Mouse (Mus musculus): ENCODE measurements around the gene Large1. TPM values are rescaled to one million over a fixed set of nuclear protein-coding genes. Genes with fewer than 3 reads are reported as not detected.
A peak's percentile ranks its signal among the peaks of the same experiment; 100 is the strongest.

Large1 gene
- total and polyA plus RNA-seq, 3 experiments = not detected

GRCm38 (mm10) chr8:72835863-72836262, 517.5 kb downstream of the Large1 start:
- in situ Hi-C loops (cut with MboI; ENCODE audit: low pct_ligation_motif_present, low pct_unique_long_range_greater_than_20kb, low sequenced_read_pairs) = no loop called here
- no peaks in the 10 kb centered on the region; a peak in 1 of 4 replicates for H3K4me1 ChIP-seq (ENCODE audit: control insufficient read depth in 1 of 2, insufficient read depth in 2 of 2)
- 0 out of 2 replicates have a peak overlapping the region, but pooled peaks have one; percentile 21 for H3K4me2 ChIP-seq (ENCODE audit: insufficient read depth, low read depth, poor library complexity, severe bottlenecking)
- no peak for TF ChIP-seq ZKSCAN1 (IDR thresholded peaks at IDR 0.05; ENCODE audit: borderline replicate concordance, low read depth, low read length)
- no peak for TF ChIP-seq MXI1 (IDR thresholded peaks at IDR 0.05; ENCODE audit: low read depth, low read length)
- TF ChIP-seq JUN (IDR thresholded peaks at IDR 0.05; ENCODE audit: insufficient read depth, low read depth, low read length) = no peak
- no peak for TF ChIP-seq ZMIZ1 (IDR thresholded peaks at IDR 0.05; ENCODE audit: low read depth, low read length)
- no peak for TF ChIP-seq NELFE (IDR thresholded peaks at IDR 0.05; ENCODE audit: low read depth, low read length)
- TF ChIP-seq MAX (IDR thresholded peaks at IDR 0.05; ENCODE audit: low read length) = no peak
- TF ChIP-seq RAD21 (IDR thresholded peaks at IDR 0.05; ENCODE audit: low read depth, low read length) = no peak
- TF ChIP-seq NRF1 (IDR thresholded peaks at IDR 0.05; ENCODE audit: low read depth, low read length) = no peak
- TF ChIP-seq TBP (conservative IDR thresholded peaks at IDR 0.05; ENCODE audit: low read depth, low read length) = no peak
- TF ChIP-seq EP300 (IDR thresholded peaks at IDR 0.05; ENCODE audit: low read length) = no peak
- no peak for TF ChIP-seq USF2 (conservative IDR thresholded peaks at IDR 0.05; ENCODE audit: low read depth, low read length)
- TF ChIP-seq BHLHE40 (IDR thresholded peaks at IDR 0.05; ENCODE audit: low read depth, low read length) = no peak
- no peak for TF ChIP-seq TCF12 (IDR thresholded peaks at IDR 0.05; ENCODE audit: low read depth, low read length)
- TF ChIP-seq MAFK (IDR thresholded peaks at IDR 0.05; ENCODE audit: insufficient replicate concordance, low read length) = no peak
- no peak for TF ChIP-seq MEF2A (IDR thresholded peaks at IDR 0.05; ENCODE audit: borderline replicate concordance, low read depth, low read length)
- TF ChIP-seq ZC3H11A (IDR thresholded peaks at IDR 0.05; ENCODE audit: low read depth, low read length) = no peak
- no peak for TF ChIP-seq GABPA (IDR thresholded peaks at IDR 0.05; ENCODE audit: insufficient replicate concordance, low read depth, low read length)
- TF ChIP-seq POLR2A (IDR thresholded peaks at IDR 0.05; ENCODE audit: low read depth, low read length) = no peak
- no peak for TF ChIP-seq PAX5 (IDR thresholded peaks at IDR 0.05; ENCODE audit: low read length)
- TF ChIP-seq RCOR1 (conservative IDR thresholded peaks at IDR 0.05; ENCODE audit: low read depth, low read length) = no peak
- no peak for DNase-seq (ENCODE audit: extremely low read depth)
- H3K9me3 ChIP-seq (replicated peaks; ENCODE audit: low read length) = no peaks in the 10 kb centered on the region
- H3K27me3 ChIP-seq (replicated peaks) = peaks cover 31% of the 10 kb centered on the region
- no peak overlapping the region for H3K27ac ChIP-seq (ENCODE audit: insufficient read depth, low read depth)
- no peak overlapping the region for H3K9ac ChIP-seq (ENCODE audit: insufficient read depth, low read depth)
- H3K36me3 ChIP-seq (replicated peaks in 1 of 2; ENCODE audit: control insufficient read depth in 1 of 2, insufficient read depth in 1 of 2, low read length in 1 of 2) = no peaks in the 10 kb centered on the region
- dilution Hi-C loops (cut with MboI; ENCODE audit: extremely low pct_ligation_motif_present, extremely low pct_unique_long_range_greater_than_20kb, low sequenced_read_pairs) = no loop called here
- H3K79me2 ChIP-seq (replicated peaks; ENCODE audit: control insufficient read depth, extremely low read depth, insufficient read depth, poor library complexity, severe bottlenecking) = no peaks in the 10 kb centered on the region
- no peak overlapping the region for H3K4me3 ChIP-seq (replicated peaks in 1 of 3; ENCODE audit: low read depth in 2 of 3, low read length in 2 of 3, poor library complexity in 1 of 3)

- Histone ChIP-seq H3K27ac (ENCODE audit: insufficient read depth, low read depth) (no peak overlapping the region), H3K79me2 (replicated peaks; ENCODE audit: control insufficient read depth, extremely low read depth, insufficient read depth, poor library complexity, severe bottlenecking) (no peaks in the 10 kb centered on the region), H3K4me1 (ENCODE audit: control insufficient read depth in 1 of 2, insufficient read depth in 2 of 2) (no peaks in the 10 kb centered on the region; a peak in 1 of 4 replicates), H3K4me2 (ENCODE audit: insufficient read depth, low read depth, poor library complexity, severe bottlenecking) (no peak overlapping the region), H3K9me3 (replicated peaks; ENCODE audit: low read length) (no peaks in the 10 kb centered on the region), H3K27me3 (replicated peaks) (peaks cover 53% of the 10 kb centered on the region), H3K4me3 (replicated peaks in 1 of 3; ENCODE audit: low read depth in 2 of 3, low read length in 2 of 3, poor library complexity in 1 of 3) (no peak overlapping the region), H3K9ac (ENCODE audit: insufficient read depth, low read depth) (no peak overlapping the region), H3K36me3 (replicated peaks in 1 of 2; ENCODE audit: control insufficient read depth in 1 of 2, insufficient read depth in 1 of 2, low read length in 1 of 2) (no peaks in the 10 kb centered on the region)
- DNase-seq (ENCODE audit: extremely low read depth) = peak; percentile 27
- in situ Hi-C loops (cut with MboI; ENCODE audit: low pct_ligation_motif_present, low pct_unique_long_range_greater_than_20kb, low sequenced_read_pairs) = no loop called here
- dilution Hi-C loops (cut with MboI; ENCODE audit: extremely low pct_ligation_motif_present, extremely low pct_unique_long_range_greater_than_20kb, low sequenced_read_pairs) = no loop called here
- peak in 1 of 2 experiments; percentile 50; a peak in 3 of 4 replicates for TF ChIP-seq CTCF (conservative IDR thresholded peaks at IDR 0.05 in 1 of 2, IDR thresholded peaks at IDR 0.05 in 1 of 2; ENCODE audit: low read depth in 2 of 2, low read length in 2 of 2)
- no peak for TF ChIP-seq PAX5 (IDR thresholded peaks at IDR 0.05; ENCODE audit: low read length)
Measured at GRCm38 (mm10) chr8:72833112-72833511, 520.2 kb downstream of the Large1 start.

All from CH12.LX (cell line).